Mouse (Mus musculus) cortical plate, adult 2 months (tissue): ENCODE measurements around the gene Methig1.

Experiments used
- CTCF ChIP-seq: fragments of 200-500 bp; IDR thresholded peaks from 2 replicates; pipeline ENCODE4 v1.5.1; 2011; ENCODE audit warnings: mild to moderate bottlenecking, control low read depth, low read length; ENCODE audit not compliant: insufficient read depth; ENCODE audit errors: extremely low read depth
- POLR2A ChIP-seq: fragments of 200-500 bp; IDR thresholded peaks from 2 replicates; pipeline ENCODE4 v1.6.1; 2011; ENCODE audit warnings: mild to moderate bottlenecking, low read length, control low read depth; ENCODE audit not compliant: insufficient read depth; ENCODE audit errors: extremely low read depth

- TF ChIP-seq POLR2A (no peak), CTCF (no peak)
These were observed 49.4 kb downstream of the Methig1 start for GRCm38 (mm10) chr15:100402347-100402746.
